Mouse (Mus musculus) thymus, postnatal 14 days (tissue): ENCODE results near the gene Rnd2.
"Not testable (repeated sequence)": the region's sequence is repeated elsewhere in the genome, so short reads cannot be mapped to it uniquely, and the experiment has no call there.

Experiments
- DNase-seq: peaks from one replicate; pipeline ENCODE4 v3.0.0; 2021

Rnd2 gene

GRCm38 (mm10) chr11:101447786-101448185 lies 17.0 kb upstream of the Rnd2 start:
- peak; percentile 23 for DNase-seq

- peak; percentile 75 for DNase-seq
Observed at GRCm38 (mm10) chr11:101448274-101448746, 16.5 kb upstream of the Rnd2 start, which contains the start of gene Ifi35. Ifi35 (plus strand) TSS chr11:101448407.

GRCm38 (mm10) chr11:101448899-101449298 lies 15.9 kb upstream of the Rnd2 start:
- DNase-seq: no peak

GRCm38 (mm10) chr11:101449596-101449995 lies 15.2 kb upstream of the Rnd2 start:
- not testable (repeated sequence) for DNase-seq

- DNase-seq: peak; percentile 37
Observed at GRCm38 (mm10) chr11:101450394-101450793, 14.4 kb upstream of the Rnd2 start.

GRCm38 (mm10) chr11:101451536-101451935 lies 13.3 kb upstream of the Rnd2 start:
- no peak for DNase-seq

- no peak for DNase-seq
Observed at GRCm38 (mm10) chr11:101452093-101452774, 12.6 kb upstream of the Rnd2 start.

- no peak for DNase-seq
Observed at GRCm38 (mm10) chr11:101454702-101455101, 10.1 kb upstream of the Rnd2 start.

- DNase-seq: no peak
Observed at GRCm38 (mm10) chr11:101455627-101456026, 9.2 kb upstream of the Rnd2 start.

DNA sequence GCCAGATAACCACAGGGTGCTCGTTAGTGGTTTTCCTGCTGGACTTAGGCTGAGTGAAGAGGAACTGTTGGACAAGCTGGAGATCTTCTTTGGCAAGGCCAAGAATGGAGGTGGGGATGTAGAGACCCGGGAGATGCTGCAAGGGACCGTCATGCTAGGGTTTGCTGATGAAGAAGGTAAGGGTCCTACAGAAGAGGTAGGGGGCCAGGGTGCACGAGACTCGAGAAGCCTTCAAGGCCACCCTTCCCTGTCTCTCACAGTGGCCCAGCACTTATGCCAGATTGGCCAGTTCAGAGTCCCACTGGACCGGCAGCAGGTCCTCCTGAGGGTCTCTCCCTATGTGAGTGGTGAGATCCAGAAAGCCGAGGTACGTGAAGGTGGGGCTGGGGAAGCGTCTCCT lies 7.2 kb upstream of the Rnd2 start:
- DNase-seq: no peak

GRCm38 (mm10) chr11:101458217-101458616 lies 6.6 kb upstream of the Rnd2 start:
- DNase-seq: no peak

- no peak for DNase-seq
Observed at GRCm38 (mm10) chr11:101459716-101460115, 5.1 kb upstream of the Rnd2 start.

- DNase-seq: no peak
Observed at GRCm38 (mm10) chr11:101460321-101460720, 4.5 kb upstream of the Rnd2 start.

DNA sequence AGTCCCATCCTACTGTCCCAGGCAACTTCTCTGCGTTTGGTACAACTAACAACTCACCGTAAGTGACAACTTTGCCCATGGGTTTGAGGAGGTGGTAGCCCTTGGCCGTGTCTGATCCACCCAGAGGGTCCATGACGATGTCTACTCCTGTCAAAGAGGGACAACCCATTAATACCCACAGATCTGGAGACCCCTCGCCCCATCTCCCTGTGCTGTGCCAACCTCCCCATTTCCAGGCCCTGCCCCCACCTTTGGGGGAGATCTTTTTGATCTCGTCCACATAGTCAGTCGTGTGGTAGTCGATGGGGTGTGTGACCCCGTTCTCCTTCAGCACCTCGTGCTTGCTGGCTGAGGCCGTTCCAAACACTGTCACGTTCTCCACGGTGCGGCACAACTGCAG lies 2.7 kb upstream of the Rnd2 start:
- DNase-seq: no peak

DNA sequence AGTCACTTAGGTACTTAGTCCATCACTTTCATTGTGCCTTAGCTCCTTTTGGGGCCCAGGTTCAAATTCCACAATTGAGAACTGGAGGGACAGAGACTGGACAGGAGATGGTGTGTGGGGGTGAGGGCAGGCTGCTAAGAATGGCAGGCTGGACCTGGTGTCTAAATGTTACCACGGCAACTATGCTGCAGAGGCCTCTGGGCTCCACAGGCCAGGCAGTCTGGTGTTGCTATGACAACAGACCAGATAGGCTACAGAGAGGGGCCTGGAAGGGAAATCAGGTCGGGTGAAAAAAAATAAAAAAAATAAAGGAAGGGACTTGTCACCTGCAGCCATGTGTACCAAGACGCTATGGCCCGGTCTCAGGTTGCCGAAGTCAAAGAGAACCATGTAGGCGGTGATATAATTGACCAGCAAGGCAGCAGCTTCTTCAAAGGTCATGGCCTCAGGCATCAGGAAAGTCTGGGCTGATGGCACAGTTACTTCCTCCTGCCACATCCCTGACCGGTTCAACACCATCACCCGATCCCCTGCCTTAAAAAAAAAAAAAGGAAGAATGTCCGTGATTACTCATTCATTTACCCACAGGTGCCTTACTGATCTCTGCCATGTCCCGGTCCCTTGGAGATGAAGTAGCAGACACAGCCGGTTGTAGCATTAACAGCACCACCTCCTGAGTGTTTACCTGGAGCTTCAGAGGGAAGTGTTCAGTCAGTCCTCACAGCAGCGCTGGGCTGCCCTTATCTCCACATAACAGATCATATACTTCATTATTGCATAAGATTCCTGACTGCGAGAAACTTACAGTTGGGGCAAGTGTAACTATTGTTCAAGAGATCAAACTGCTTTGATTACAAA lies 2.0 kb upstream of the Rnd2 start:
- DNase-seq: no peak

DNA sequence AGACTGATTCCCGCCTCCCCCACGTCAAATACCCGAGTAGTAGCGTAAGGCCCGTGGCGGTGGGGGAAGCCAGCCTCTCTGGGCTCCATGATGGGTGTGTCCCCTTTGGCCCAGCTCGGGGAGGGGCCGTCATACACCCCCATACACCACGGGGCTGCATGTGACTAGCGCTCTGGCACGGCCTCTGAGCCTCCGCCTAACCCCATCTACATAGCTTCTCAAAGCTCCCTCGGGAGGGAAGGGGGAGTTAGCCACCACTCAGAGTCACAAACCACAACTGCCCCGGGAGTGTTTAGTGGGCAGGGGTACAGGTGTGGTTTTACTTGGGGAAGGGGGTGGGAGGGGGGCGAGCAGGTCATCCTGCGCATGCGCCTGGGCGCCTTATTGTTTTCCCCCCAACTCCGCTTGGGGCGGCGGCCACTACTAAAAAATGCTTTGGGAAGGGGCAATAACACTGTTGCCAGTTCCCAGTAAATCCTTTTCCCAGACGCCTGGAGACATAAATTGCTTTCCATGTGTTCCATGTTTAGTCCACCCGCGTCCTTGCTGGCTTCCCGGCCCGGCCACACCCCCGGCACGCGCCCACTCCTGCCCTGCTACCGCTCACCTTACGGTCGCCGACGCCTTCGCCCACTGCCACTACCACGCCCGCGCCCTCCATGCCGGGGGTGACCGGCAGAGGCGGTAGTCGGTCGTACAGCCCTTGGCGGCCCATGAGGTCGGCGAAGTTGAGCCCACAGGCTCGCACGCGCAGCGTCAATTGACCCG lies 486 bp downstream of the Rnd2 start:
- DNase-seq: peak; percentile 48

DNA sequence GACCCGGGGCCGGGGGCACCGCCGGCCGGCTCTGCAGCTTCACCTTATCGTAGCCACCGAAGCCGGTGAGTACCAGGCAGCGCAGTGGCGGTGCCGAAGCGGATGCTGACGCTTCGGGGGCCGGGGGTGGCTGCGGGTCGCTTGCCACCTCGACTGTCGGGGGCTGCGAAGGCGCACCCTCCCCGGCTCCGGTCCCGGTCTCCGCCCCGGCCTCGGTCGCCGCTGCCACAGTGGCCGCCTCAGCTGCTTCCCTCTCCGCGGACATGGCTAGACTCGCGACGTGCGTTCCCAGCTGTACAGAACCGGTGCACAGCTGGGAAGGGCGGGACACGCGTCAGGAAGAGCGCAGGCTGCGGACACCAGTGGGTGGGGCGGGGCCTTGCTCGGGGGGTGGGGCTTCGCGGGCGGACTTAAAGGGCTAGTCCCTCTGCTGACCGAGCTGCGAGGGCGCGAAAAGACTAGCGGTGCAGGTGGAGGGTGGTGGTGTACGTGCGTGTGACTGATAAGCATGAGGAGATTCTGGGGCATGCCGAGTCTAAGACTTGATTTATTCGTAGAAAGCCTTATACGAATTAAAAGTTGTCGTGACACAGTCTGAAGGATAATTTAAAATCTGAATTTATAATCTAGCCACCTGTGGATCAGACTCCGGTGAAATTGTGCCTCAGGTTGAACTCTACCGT lies 1.2 kb downstream of the Rnd2 start, which contains the start of gene Vat1:
Vat1 (minus strand) TSS at position 362 of the 683 bp plus-strand sequence.
- peak; percentile 70 for DNase-seq

- DNase-seq: not testable (repeated sequence)
Observed at GRCm38 (mm10) chr11:101466552-101466950, 1.8 kb downstream of the Rnd2 start.

DNA sequence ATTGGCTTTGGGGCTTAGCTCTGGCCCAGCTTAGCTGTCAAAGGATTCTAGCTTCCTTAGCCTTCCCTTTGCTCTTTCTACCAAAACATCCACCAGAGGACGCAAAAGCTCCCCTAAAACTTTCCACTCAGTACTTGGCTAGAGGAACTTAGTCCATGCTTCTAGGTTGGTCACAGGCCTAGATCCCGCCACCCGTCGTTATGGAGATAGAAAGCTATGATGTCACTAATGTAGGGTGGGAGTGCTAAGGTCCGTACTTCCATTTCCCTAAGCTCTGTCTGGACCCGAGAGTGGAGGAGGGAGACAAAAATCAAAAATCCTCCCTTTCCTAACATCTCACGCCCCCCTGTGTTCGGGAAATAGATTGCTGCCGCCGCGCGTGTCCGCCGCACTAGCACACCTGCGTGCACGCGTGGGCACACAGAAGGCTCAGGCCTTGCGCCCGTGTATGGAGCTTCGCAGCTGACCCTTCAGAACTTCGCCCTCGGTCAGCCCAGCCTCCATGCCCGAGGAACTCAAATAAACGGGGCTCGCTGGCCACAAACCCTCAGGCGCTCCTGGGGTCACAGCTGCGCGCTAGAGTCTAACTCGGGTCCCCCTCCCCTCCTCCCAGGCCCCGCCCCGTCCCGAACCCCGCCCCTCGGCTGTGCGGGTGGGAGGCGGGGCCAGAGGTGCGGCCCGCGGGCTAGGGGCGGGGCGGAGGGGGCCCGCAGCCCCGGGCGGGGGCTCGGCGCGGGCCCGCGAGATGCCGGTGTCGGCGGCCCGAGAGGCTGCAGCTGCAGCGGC lies 2.9 kb downstream of the Rnd2 start:
- peak; percentile 82 for DNase-seq

- no peak for DNase-seq
Observed at GRCm38 (mm10) chr11:101468263-101468688, 3.5 kb downstream of the Rnd2 start.

DNA sequence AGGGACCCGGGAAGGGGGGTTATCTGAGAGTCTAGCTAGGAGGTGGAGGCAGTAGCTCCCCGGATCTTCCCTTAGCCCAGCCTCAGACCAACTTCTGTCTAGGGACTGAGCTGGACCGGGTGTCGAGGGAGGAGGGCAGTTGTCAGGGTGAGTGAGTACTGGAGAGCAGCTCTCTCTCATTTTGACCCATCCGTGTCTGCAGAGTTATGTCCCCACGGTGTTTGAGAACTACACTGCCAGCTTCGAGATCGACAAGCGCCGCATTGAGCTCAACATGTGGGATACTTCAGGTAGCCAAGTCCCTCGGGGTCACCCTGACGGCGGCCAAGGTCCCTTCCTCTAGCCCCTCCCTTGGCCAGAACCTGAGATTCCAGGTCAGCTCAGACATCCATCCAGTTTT lies 3.9 kb downstream of the Rnd2 start:
- no peak for DNase-seq

DNA sequence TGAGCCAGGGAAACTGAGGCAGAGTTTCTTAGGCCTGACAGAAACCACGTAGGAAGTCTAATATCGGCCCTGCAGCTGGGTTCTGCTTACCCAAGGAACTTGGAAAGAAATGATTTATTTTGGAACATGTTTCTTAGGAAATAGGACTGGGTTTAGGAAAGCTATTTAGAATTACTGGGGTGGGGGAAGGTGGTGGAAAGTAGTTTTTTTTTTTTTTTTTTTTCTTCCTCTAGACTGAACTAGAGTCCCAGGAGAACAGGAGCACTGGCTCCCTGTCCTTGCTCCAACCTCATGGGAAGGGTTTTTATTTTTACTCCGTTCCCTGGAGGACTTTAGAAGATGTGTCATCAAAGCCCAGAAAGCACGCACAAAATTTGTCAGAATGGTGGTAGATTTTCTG lies 4.4 kb downstream of the Rnd2 start:
- DNase-seq: no peak
